Mouse (Mus musculus): ENCODE data around the gene Hnf4a. TPM values are rescaled to one million over a fixed set of nuclear protein-coding genes. Genes with fewer than 3 reads are reported as not detected.

Gene Hnf4a
- polyA plus RNA-seq, 1 experiment from 2014 or later: 21.6 TPM

DNA sequence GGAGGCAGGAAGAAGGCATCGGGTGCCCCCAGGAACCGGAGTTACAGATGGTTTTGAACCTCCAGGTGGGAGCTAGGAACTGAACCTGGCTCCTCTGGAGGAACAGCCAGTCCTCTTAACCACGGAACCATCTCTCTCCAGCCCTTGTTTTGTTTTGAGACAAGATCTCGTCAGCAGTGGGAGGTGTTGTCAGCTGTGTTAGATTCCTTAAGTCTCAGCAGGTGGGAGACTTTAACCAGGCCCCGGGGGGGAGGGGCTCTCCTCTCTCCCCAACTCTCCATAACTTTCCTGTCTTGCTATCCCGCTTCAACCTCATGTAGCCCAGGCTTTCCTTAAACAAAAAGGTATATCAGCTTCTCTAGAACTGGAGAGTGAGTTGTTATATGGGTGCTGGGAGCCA lies 12.2 kb upstream of the Hnf4a start:
- H3K4me3 ChIP-seq (replicated peaks; ENCODE audit: low read depth, low read length): no peak overlapping the region
- H3K4me2 ChIP-seq (ENCODE audit: low read length): no peak overlapping the region
- no peaks in the 10 kb centered on the region for H3K27me3 ChIP-seq (ENCODE audit: insufficient read depth, low read length)
- H3K9ac ChIP-seq (ENCODE audit: low read depth, low read length): no peak overlapping the region
- no peak for DNase-seq (ENCODE audit: low spot score)
- H3K4me1 ChIP-seq (replicated peaks; ENCODE audit: insufficient read depth, low read length): no peaks in the 10 kb centered on the region
- no peak overlapping the region for H3K27ac ChIP-seq
- no peak for TF ChIP-seq CTCF (IDR thresholded peaks at IDR 0.05; ENCODE audit: low read depth)
- no peaks in the 10 kb centered on the region for H3K9me3 ChIP-seq (replicated peaks; ENCODE audit: low read length)
- ATAC-seq (replicated peaks; ENCODE audit: low FRiP score, low read depth): no peak
- H3K36me3 ChIP-seq (ENCODE audit: insufficient read depth, low read length): no peaks in the 10 kb centered on the region
- 37% methylated on average over 6 of the region's 6 CpGs for WGBS

DNA sequence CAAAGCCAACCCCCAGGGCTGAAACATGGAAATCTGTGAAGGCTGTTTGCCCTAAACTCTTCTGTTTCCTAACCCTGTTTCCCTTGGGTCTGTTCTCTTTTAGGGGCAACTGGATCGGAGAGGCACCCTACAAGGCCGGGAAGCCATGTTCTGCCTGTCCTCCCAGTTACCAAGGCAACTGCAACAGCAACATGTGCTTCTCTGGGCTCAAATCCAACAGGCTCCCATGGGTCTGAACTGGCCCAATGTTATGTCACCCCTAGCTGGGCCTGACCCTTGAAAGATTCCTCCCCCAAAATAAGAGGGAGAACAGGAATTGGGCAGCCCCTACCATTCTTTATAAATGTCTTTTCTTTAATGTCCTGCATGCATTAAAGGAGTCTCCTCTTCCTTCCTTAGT lies 4.4 kb upstream of the Hnf4a start:
- Histone ChIP-seq H3K36me3 (ENCODE audit: insufficient read depth, low read length) (no peaks in the 10 kb centered on the region), H3K4me3 (replicated peaks; ENCODE audit: low read depth, low read length) (no peak overlapping the region), H3K27me3 (ENCODE audit: insufficient read depth, low read length) (no peaks in the 10 kb centered on the region), H3K9ac (ENCODE audit: low read depth, low read length) (no peak overlapping the region), H3K9me3 (replicated peaks; ENCODE audit: low read length) (no peaks in the 10 kb centered on the region), H3K4me1 (replicated peaks; ENCODE audit: insufficient read depth, low read length) (no peaks in the 10 kb centered on the region), H3K27ac (no peak overlapping the region), H3K4me2 (ENCODE audit: low read length) (no peak overlapping the region)
- no peak for DNase-seq (ENCODE audit: low spot score)
- TF ChIP-seq CTCF (IDR thresholded peaks at IDR 0.05; ENCODE audit: low read depth): no peak
- ATAC-seq (replicated peaks; ENCODE audit: low FRiP score, low read depth): no peak
- WGBS: 63% methylated on average over 2 of the region's 2 CpGs

DNA sequence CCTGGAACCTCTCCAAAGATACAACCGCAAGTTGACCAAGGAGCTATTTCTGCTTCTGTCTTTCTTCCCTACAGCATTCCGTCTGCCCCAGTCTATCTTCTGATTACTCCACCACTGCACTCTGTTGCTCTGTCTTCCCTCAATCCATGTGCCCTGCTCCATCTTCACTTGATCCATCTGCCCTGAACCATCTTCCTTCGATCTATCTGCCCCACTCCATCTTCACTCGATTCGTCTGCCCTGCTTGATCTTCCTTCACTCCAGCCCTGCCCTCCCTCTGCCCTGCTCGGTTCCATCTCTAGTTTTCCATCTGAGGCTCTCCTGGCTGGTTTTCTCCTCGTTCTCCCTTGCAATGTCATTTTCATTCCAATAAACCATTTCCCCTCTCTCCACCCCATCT lies 3.4 kb upstream of the Hnf4a start:
- 59% methylated on average over 7 of the region's 7 CpGs for WGBS

DNA sequence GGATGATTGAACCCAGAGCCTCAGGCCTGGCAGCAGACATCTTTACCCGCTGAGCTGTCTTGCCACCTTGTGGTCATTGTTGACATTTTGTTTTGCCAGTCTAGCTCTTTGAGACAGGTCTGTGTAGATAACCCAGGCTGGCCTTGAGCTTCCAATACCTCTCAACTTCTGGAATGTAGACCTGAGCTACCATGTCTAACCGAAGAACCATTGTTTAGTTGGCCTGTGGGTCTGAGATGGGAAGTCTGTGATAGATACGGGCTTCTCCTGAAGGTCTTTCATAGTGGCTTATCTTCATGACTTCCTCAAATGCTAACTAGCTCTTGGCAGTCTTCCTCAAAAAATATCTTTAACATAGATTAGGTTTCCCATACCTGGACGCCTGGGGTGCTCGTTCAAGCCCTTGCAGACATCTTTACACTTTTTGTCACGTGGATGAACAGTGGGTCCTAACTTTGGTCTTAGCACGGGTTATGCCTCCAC lies 19.2 kb downstream of the Hnf4a start:
- Histone ChIP-seq H3K36me3 (ENCODE audit: insufficient read depth, low read length) (no peaks in the 10 kb centered on the region), H3K9me3 (replicated peaks; ENCODE audit: low read length) (no peaks in the 10 kb centered on the region), H3K9ac (ENCODE audit: low read depth, low read length) (no peak overlapping the region), H3K4me3 (replicated peaks; ENCODE audit: low read depth, low read length) (no peak overlapping the region), H3K27ac (no peak overlapping the region), H3K27me3 (ENCODE audit: insufficient read depth, low read length) (no peaks in the 10 kb centered on the region), H3K4me2 (ENCODE audit: low read length) (no peak overlapping the region), H3K4me1 (replicated peaks; ENCODE audit: insufficient read depth, low read length) (no peaks in the 10 kb centered on the region)
- WGBS: 79% methylated on average over 7 of the region's 7 CpGs
- TF ChIP-seq CTCF (IDR thresholded peaks at IDR 0.05; ENCODE audit: low read depth): peak; percentile 34; the same call in 1 of the 2 replicates
- ATAC-seq (replicated peaks; ENCODE audit: low FRiP score, low read depth) (no peak), DNase-seq (ENCODE audit: low spot score) (no peak)

More for the DNA sequence above, 3.4 kb upstream of the Hnf4a start:
- H3K27me3 ChIP-seq (ENCODE audit: insufficient read depth, low read length): no peaks in the 10 kb centered on the region
- DNase-seq (ENCODE audit: low spot score): no peak
- no peak overlapping the region for H3K4me2 ChIP-seq (ENCODE audit: low read length)
- no peaks in the 10 kb centered on the region for H3K4me1 ChIP-seq (replicated peaks; ENCODE audit: insufficient read depth, low read length)
- H3K4me3 ChIP-seq (replicated peaks; ENCODE audit: low read depth, low read length): no peak overlapping the region
- no peaks in the 10 kb centered on the region for H3K9me3 ChIP-seq (replicated peaks; ENCODE audit: low read length)
- no peak overlapping the region for H3K9ac ChIP-seq (ENCODE audit: low read depth, low read length)
- no peak overlapping the region for H3K27ac ChIP-seq
- no peak for ATAC-seq (replicated peaks; ENCODE audit: low FRiP score, low read depth)
- TF ChIP-seq CTCF (IDR thresholded peaks at IDR 0.05; ENCODE audit: low read depth): no peak
- H3K36me3 ChIP-seq (ENCODE audit: insufficient read depth, low read length): no peaks in the 10 kb centered on the region

DNA sequence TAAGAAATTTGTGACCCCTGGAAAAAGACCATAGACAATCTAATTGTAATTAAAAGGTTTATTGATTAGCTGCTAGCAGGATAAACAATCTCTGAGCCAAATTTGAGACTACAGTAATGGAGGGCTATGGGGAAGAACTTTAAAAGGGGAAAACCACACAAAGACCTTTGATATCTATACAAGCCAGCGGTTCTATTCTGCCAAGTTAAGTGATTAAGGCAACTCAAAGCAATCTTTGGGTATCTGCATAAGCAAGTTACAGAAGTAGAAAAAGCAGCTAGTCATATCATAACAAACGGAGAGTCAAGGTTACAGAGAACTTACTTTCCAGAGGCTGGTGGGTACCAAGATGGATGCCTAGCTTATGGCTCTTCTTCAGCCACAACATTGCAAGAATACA lies 20.9 kb downstream of the Hnf4a start:
- H3K9ac ChIP-seq (ENCODE audit: low read depth, low read length): no peak overlapping the region
- no peak for TF ChIP-seq CTCF (IDR thresholded peaks at IDR 0.05; ENCODE audit: low read depth)
- no peaks in the 10 kb centered on the region for H3K4me1 ChIP-seq (replicated peaks; ENCODE audit: insufficient read depth, low read length)
- H3K9me3 ChIP-seq (replicated peaks; ENCODE audit: low read length): no peaks in the 10 kb centered on the region
- WGBS: 86% methylated on average over 2 of the region's 2 CpGs
- H3K4me3 ChIP-seq (replicated peaks; ENCODE audit: low read depth, low read length): no peak overlapping the region
- ATAC-seq (replicated peaks; ENCODE audit: low FRiP score, low read depth): no peak
- H3K4me2 ChIP-seq (ENCODE audit: low read length): no peak overlapping the region
- H3K27ac ChIP-seq: no peak overlapping the region
- DNase-seq (ENCODE audit: low spot score): no peak
- no peaks in the 10 kb centered on the region for H3K36me3 ChIP-seq (ENCODE audit: insufficient read depth, low read length)
- H3K27me3 ChIP-seq (ENCODE audit: insufficient read depth, low read length): no peaks in the 10 kb centered on the region

DNA sequence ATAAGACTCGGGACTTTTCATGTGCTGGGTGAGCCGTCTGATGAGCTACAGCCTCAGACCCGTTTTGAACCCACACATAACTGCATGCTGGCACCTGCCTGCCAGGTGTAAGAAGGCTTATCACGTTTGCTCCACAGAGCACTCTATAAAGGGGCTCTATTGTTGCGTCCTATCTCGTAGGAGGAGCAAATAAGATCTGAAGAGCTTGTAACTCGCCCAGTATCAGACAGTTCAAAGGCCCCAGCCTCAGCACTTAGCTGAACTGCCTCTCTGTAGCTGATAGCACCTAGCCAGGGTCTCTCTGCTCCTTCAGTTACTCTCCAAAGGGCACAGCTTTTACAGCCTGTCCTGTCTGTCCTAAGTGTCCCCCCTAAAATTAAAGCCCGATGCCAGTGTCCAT lies 23.8 kb downstream of the Hnf4a start:
- no peak for DNase-seq (ENCODE audit: low spot score)
- 32% methylated on average over 8 of the region's 8 CpGs for WGBS
- H3K4me1 ChIP-seq (replicated peaks; ENCODE audit: insufficient read depth, low read length): no peaks in the 10 kb centered on the region
- no peak overlapping the region for H3K9ac ChIP-seq (ENCODE audit: low read depth, low read length)
- no peak overlapping the region for H3K4me3 ChIP-seq (replicated peaks; ENCODE audit: low read depth, low read length)
- H3K27ac ChIP-seq: no peak overlapping the region
- TF ChIP-seq CTCF (IDR thresholded peaks at IDR 0.05; ENCODE audit: low read depth): no peak
- ATAC-seq (replicated peaks; ENCODE audit: low FRiP score, low read depth): no peak
- no peaks in the 10 kb centered on the region for H3K9me3 ChIP-seq (replicated peaks; ENCODE audit: low read length)
- no peaks in the 10 kb centered on the region for H3K36me3 ChIP-seq (ENCODE audit: insufficient read depth, low read length)
- H3K27me3 ChIP-seq (ENCODE audit: insufficient read depth, low read length): no peaks in the 10 kb centered on the region
- H3K4me2 ChIP-seq (ENCODE audit: low read length): no peak overlapping the region

DNA sequence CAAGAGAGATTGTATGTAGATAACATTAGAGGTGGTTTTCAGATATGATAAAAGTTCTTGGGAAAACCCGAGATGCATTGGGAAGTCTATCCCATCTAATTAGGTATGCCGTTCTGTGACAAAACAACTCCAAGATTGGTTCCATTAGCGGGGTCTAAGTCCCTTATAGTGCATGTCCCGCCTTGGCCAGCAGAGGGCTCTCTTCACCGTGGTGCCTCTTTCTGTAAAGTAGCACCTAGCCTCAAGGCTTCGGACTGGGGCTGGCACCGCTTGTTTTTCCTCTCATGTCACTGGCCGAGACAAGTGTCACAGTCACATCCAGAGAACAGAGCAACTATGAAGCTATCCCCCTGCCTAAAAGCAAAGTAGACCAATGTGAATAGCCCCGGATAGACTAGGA lies 25.3 kb downstream of the Hnf4a start:
- no peaks in the 10 kb centered on the region for H3K36me3 ChIP-seq (ENCODE audit: insufficient read depth, low read length)
- no peak overlapping the region for H3K9ac ChIP-seq (ENCODE audit: low read depth, low read length)
- H3K4me3 ChIP-seq (replicated peaks; ENCODE audit: low read depth, low read length): no peak overlapping the region
- H3K9me3 ChIP-seq (replicated peaks; ENCODE audit: low read length): no peaks in the 10 kb centered on the region
- H3K4me1 ChIP-seq (replicated peaks; ENCODE audit: insufficient read depth, low read length): no peaks in the 10 kb centered on the region
- no peak for ATAC-seq (replicated peaks; ENCODE audit: low FRiP score, low read depth)
- 9% methylated on average over 9 of the region's 9 CpGs for WGBS
- TF ChIP-seq CTCF (IDR thresholded peaks at IDR 0.05; ENCODE audit: low read depth): peak; percentile 94
- no peaks in the 10 kb centered on the region for H3K27me3 ChIP-seq (ENCODE audit: insufficient read depth, low read length)
- no peak overlapping the region for H3K4me2 ChIP-seq (ENCODE audit: low read length)
- H3K27ac ChIP-seq: no peak overlapping the region
- DNase-seq (ENCODE audit: low spot score): peak; percentile 81

Measured in kidney, postnatal 0 days (tissue).